Mouse (Mus musculus) testis, adult 2 months (tissue): ENCODE data around the gene R3hdm4.

ENCODE experiments used
- CTCF ChIP-seq: fragments of 200-500 bp; IDR thresholded peaks from 2 replicates; pipeline ENCODE4 v1.5.1; 2012; ENCODE audit warnings: low read depth, mild to moderate bottlenecking, inconsistent platforms, low read length, moderate library complexity; ENCODE audit not compliant: control insufficient read depth, insufficient read depth, insufficient replicate concordance
- POLR2A ChIP-seq: fragments of 200-500 bp; IDR thresholded peaks from 2 replicates; pipeline ENCODE4 v1.6.1; 2012; ENCODE audit warnings: low read depth, mild to moderate bottlenecking, inconsistent platforms, low read length, moderate library complexity; ENCODE audit not compliant: control insufficient read depth

DNA sequence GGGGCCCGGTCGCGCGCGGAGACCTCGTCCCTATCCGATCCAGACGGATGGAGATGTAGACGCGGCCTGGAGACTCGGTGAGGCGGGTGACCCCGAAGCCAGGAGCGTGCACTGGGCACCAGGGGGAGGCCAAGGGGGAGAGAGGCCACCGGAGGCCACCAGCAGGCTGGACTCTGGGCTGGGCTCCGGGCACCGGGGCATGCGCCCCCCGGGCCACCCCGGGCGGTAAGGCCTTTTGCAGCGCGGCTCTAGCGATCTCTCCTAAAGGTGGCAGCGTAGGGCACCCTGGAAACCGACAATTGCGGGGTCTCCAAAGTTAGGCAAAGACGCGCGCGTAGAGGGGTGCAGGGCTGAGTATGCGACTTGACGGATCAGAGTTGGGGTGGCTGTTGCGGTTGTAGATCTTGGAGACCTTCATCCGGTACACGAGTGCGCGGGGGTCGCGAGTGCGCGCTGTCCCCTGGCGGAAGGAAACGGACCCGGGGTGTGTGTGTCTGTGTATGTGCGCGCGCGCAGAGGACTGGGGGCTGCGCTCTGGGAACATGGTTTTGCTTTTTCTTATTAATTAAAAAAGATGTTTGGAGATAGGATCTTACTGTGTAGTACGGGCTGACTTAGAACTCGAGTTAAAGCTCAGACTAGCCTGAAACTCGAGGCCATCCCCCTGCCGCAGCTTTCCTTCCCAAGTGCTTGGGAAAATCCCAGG lies 6.5 kb upstream of the R3hdm4 start:
- TF ChIP-seq CTCF (no peak), POLR2A (no peak)
